Mouse (Mus musculus) cortical plate, adult 2 months (tissue): ENCODE data around the gene Car10.

ENCODE experiments used
- CTCF ChIP-seq: fragments of 200-500 bp; IDR thresholded peaks from 2 replicates; pipeline ENCODE4 v1.5.1; 2011; ENCODE audit warnings: mild to moderate bottlenecking, control low read depth, low read length; ENCODE audit not compliant: insufficient read depth; ENCODE audit errors: extremely low read depth
- POLR2A ChIP-seq: fragments of 200-500 bp; IDR thresholded peaks from 2 replicates; pipeline ENCODE4 v1.6.1; 2011; ENCODE audit warnings: mild to moderate bottlenecking, low read length, control low read depth; ENCODE audit not compliant: insufficient read depth; ENCODE audit errors: extremely low read depth

DNA sequence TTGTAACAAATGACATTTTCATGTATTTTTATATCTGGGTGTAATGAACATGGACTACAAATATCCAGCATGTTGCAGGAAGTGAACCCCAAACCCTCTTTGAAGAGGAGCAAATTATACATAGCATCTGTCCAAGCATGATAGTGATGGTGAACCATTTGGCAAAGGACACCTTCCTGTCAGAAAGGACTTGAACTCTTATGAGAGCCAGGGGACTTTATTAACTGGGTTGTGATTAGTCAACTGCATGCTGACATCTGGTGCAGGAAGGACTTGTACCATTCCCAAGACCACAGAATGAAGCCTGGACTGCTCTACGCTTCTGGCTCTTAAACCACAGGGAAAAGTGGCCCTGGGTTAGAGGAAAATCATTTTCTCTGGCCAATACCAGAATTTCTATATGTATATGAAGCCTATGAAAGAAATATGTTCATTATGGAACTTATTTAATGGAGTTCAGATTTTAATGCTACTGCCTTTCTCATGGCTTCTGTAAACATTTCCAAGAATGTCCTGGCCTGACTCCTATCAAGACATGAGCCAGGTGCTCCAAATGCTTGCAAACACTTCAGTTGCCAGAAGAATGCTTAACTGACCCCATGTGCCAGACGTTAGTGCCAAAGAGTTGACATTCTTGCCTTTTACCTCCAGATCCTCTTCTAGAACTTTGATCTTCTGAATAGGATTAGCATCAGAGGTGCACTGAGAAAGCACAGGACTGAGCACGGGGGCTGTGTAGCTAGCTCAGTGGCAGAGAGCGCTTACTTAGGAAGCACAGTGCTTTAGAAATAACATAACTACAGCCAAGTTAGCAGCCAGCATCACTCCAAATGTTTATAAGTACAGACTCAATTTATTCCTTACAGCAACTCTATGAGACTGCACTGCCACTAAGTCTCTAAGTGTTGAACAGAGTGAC lies 337.4 kb downstream of the Car10 start:
- TF ChIP-seq POLR2A (no peak), CTCF (no peak)
